Mouse (Mus musculus): ENCODE measurements around the gene Ap3b1.
A peak's percentile ranks its signal among the peaks of the same experiment; 100 is the strongest.

Gene Ap3b1

DNA sequence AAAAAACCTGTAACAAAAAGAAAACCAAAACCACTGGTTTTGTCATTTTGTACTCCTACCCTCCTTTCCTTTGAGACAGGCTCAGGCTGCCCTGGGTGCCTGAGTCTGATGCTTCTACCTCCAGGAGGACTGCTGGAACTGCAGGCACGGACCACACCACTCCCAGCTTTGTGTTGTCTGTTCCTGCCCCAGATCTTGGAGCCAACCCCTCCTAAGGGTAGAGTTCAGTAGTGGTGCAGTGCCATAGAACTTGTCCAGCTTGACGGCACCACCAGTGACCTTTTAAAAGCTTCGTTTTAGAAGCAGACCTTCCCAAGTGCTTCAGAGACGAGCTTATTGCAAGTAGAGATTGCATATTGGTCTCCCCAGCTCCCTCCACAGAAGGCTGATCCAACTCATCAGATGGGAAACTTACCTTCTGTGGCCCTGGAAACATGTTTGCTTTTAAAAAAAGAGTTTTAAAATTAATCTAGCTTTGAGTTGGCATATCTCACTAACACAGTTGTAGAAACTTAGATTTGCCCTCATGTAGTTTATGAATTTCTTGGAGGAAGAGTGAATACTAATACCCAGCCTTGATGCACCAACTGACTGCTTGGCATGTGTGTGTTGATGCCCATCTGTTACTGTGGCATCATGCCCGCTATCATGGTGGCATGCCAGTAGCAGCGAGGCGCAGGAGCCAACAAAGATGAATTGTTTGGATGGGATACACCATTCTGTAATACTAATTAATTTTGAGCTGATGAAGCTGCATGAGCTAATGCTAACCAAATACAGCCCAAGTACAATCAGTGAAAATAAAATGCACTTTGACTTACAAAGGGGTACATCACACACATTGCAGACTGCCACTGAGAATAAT lies 17.0 kb downstream of the Ap3b1 start:
- no peak for DNase-seq (ENCODE audit: low spot score)

GRCm38 (mm10) chr13:94379006-94379405 lies 20.2 kb downstream of the Ap3b1 start:
- peak; percentile 36 for DNase-seq (ENCODE audit: low spot score)

GRCm38 (mm10) chr13:94381427-94381826 lies 22.7 kb downstream of the Ap3b1 start:
- no peak for DNase-seq (ENCODE audit: low spot score)

DNA sequence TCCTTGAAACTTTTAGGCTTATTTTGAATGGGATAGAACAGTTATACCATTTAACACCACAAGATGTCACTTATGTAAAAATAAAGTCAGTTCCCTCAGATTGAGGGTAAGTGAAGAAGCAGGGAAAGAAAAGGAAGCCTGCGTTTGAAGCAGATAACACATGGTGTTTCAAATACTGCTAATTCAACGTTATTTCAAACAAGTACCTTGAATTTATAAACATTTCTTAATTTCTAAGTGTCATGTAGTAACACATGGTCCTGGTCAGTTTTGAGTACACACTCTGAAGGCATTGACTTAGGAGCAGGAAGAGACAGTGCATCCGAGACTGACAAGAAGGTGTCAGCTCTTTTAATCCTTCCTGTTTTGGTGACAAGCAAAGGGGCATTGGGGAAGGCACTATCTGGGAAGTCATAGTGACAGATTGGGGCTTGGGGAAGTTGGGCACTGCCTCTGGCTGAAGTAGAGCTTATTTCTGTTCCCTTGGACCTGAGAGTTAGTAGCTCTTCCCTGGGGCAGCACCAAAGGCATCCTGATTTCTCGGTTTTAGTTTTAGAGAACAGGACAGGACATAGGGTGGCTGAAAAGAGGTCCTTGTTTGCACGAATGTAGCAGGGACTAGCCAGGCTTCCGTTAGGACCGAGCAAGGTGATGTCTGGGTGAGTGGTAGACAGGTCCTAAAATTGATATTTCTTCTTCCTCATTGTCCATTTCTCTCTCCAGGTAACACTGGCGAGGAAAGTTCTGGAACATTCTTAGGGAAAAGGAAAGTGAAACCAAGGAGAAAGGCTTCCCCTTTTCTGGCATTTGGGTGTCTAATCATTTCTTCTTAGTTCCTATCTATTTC lies 23.3 kb downstream of the Ap3b1 start:
- DNase-seq (ENCODE audit: low spot score): peak; percentile 16

DNA sequence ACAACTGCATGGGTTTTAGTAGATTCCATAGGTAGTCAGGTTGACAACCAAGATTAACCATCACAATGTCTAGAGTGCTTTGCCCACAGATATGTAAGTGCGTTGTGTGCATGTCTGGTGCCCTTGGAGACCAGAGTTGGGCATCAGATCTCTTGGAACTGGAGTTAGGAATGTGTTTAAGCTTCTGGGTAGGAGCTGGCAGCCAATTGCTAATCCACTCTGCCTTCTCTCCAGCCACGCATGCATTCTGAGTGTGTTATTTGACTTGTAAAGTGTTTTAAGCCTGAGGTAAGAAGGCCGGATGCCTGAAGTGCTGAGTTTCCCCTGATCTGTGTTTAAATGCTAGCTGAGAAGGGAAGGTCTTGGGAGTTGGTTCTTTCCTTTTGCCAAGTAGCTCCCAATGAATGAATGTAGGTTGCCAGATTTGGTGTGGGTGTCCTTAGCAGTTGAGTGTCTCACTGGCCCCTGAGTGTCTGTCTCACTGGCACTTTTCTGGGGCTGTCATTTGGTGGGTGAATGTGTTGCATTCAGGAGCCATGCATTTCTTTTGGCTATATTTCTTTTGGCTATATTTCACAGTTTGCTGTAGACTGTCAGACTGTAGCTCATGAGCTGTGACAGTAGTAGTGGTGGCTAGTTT lies 26.3 kb downstream of the Ap3b1 start:
- peak; percentile 54 for DNase-seq (ENCODE audit: low spot score)

DNA sequence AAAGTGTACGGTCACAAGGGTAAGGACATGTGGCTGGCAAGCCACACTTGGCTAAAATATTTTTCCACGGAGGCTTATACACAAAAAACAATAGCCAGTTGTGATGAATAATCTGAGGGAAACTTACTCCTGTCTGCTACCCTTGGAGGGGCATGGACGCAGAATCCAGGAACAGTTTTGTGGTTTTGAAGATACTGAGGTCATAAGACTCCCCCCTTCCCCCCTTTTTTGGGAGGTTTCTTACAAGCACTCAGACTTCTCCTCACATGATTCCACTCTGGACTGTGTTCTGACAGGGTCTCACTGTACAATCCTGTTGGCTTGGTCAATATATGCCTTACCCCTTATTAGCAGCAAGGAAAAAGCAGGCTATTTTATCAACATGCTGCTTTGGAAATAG lies 29.8 kb downstream of the Ap3b1 start:
- DNase-seq (ENCODE audit: low spot score): no peak

GRCm38 (mm10) chr13:94389541-94389940 lies 30.8 kb downstream of the Ap3b1 start:
- DNase-seq (ENCODE audit: low spot score): no peak

GRCm38 (mm10) chr13:94392282-94392681 lies 33.5 kb downstream of the Ap3b1 start:
- no peak for DNase-seq (ENCODE audit: low spot score)

DNA sequence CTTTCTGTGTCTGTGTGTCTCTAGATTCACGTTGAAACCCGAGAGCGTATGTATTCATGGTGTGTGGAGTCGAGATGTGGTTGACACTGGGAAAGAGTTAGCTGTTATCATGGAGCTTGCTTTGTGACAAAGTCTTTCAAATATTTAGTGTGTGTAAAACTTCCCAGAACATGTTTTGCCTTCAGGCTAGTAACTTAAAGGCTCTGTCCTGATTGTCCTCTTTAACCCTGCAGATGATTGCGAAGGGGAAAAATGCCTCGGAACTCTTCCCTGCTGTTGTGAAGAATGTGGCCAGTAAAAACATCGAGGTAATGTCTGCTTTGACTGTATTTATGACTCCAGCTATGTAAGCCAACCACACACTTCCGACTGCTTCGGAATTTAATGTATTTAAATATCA lies 35.7 kb downstream of the Ap3b1 start:
- DNase-seq (ENCODE audit: low spot score): no peak

DNA sequence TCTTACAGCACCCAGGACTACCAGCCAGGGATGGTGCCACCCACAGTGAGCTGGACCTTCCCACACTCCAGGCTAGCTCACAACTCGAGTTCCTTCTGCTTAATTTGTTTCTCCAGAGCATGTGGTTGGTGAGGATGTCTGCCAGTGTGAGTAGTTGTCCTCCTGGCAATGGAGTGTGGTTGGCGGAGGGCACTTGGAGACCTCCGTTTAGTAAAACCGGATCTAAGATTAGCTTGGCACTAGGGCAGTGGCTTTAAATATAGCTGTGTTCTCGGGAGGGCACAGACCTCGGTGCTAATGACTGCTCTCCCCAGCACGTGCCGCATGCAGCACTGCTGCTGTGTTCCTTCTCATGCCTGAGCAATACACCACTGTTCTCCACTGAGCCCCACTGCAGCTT lies 37.0 kb downstream of the Ap3b1 start:
- no peak for DNase-seq (ENCODE audit: low spot score)

- DNase-seq (ENCODE audit: low spot score): no peak
These were observed 37.7 kb downstream of the Ap3b1 start for GRCm38 (mm10) chr13:94396392-94396920.

GRCm38 (mm10) chr13:94398568-94399374 lies 40.0 kb downstream of the Ap3b1 start:
- no peak for DNase-seq (ENCODE audit: low spot score)

DNA sequence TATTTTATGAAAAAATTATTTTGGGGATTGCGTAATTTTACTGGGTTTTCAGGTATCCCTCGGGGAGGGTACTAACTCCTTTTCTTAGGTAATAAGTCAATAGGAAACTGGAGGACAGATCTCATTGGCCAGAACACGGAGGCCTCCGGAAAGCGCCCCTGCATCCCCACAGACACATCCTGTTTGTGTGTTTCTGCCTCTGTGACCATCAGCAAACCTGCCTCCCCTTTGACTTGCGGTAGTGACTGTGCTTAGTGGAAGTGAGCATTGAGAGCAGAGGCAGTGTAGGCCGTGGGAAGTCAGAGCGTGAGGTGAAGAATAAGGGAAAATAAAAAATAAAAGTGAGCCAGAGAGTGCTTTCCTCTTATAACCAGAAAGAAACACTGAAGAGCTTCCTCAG lies 41.7 kb downstream of the Ap3b1 start:
- no peak for DNase-seq (ENCODE audit: low spot score)

- no peak for DNase-seq (ENCODE audit: low spot score)
These were observed 64.8 kb downstream of the Ap3b1 start for GRCm38 (mm10) chr13:94423600-94423999.

GRCm38 (mm10) chr13:94429567-94429966 lies 70.8 kb downstream of the Ap3b1 start:
- no peak for DNase-seq (ENCODE audit: low spot score)

- DNase-seq (ENCODE audit: low spot score): peak; percentile 21
These were observed 80.6 kb downstream of the Ap3b1 start for GRCm38 (mm10) chr13:94439386-94439785.

- DNase-seq (ENCODE audit: low spot score): peak; percentile 17
These were observed 82.4 kb downstream of the Ap3b1 start for GRCm38 (mm10) chr13:94441199-94441598.

GRCm38 (mm10) chr13:94443411-94443810 lies 84.7 kb downstream of the Ap3b1 start:
- DNase-seq (ENCODE audit: low spot score): no peak

GRCm38 (mm10) chr13:94445103-94445502 lies 86.3 kb downstream of the Ap3b1 start:
- DNase-seq (ENCODE audit: low spot score): no peak

DNA sequence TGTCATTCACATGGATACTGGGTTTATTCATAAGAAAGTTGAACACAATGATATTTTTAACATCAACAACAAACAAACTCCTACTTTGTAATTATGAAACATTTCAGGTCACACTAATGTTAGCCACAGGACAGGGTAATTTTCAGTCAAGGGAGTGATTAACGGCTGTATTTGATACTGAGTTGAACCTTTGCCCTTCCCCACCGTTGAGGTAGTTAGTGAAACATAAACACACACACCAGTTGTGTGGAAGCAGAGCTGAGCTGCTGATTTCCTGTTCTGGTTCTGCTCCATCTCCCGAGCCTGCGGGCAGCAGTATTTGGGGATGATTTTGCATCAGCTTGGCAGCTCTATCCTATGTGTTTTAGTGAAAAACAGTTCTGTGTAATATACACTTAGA lies 88.2 kb downstream of the Ap3b1 start:
- no peak for DNase-seq (ENCODE audit: low spot score)

GRCm38 (mm10) chr13:94449593-94449992 lies 90.8 kb downstream of the Ap3b1 start:
- no peak for DNase-seq (ENCODE audit: low spot score)

Data from lung, postnatal 25 days (tissue).